Mouse (Mus musculus) limb, embryonic 13.5 days (tissue): ENCODE measurements around the gene Aamp. TPM values are rescaled to one million over a fixed set of nuclear protein-coding genes. Genes with fewer than 3 reads are reported as not detected.
"Not testable (repeated sequence)": the region's sequence is repeated elsewhere in the genome, so short reads cannot be mapped to it uniquely, and the experiment has no call there.

Experiments
- ATAC-seq: fragments of 200-750 bp; cut with Nextera tagmentation; 2 replicates; pipeline ENCODE4 v1.8.0; 2017; ENCODE audit warnings: low read depth, moderate number of reproducible peaks, moderate TSS enrichment; ENCODE audit not compliant: low FRiP score
- H3K27ac ChIP-seq: fragments of 300-500 bp; sonication (generic); 2 replicates; pipeline ENCODE4 v1.5.1; 2015; ENCODE audit warnings: inconsistent platforms, mild to moderate bottlenecking, moderate library complexity
- H3K27me3 ChIP-seq: fragments of 300-500 bp; sonication (generic); 2 replicates; pipeline ENCODE4 v1.6.1; 2015; ENCODE audit warnings: mild to moderate bottlenecking, inconsistent platforms
- H3K36me3 ChIP-seq: fragments of 300-500 bp; sonication (generic); 2 replicates; pipeline ENCODE4 v1.6.1; 2015; ENCODE audit warnings: inconsistent platforms, mild to moderate bottlenecking, moderate library complexity
- H3K4me1 ChIP-seq: fragments of 300-500 bp; sonication (generic); 2 replicates; pipeline ENCODE4 v1.6.1; 2015; ENCODE audit warnings: inconsistent platforms
- H3K4me2 ChIP-seq: fragments of 300-500 bp; sonication (generic); replicated peaks from 2 replicates; pipeline ENCODE4 v1.6.1; 2015; ENCODE audit warnings: inconsistent platforms, mild to moderate bottlenecking, moderate library complexity
- H3K4me3 ChIP-seq: fragments of 300-500 bp; sonication (generic); 2 replicates; pipeline ENCODE4 v1.5.1; 2015; ENCODE audit warnings: moderate library complexity, mild to moderate bottlenecking, inconsistent platforms
- H3K9ac ChIP-seq: fragments of 300-500 bp; sonication (generic); 2 replicates; pipeline ENCODE4 v1.6.1; 2015; ENCODE audit warnings: mild to moderate bottlenecking, inconsistent platforms
- H3K9me3 ChIP-seq: fragments of 300-500 bp; sonication (generic); 2 replicates; pipeline ENCODE4 v1.6.1; 2016; ENCODE audit warnings: inconsistent platforms
- WGBS: fragments of 180-500 bp; shearing (Covaris S2); methylation state at CpG from one replicate; pipeline ENCODE4 v1.1.7; 2015; 5-methylcytosine and 5-hydroxymethylcytosine counted together
- polyA plus RNA-seq: library from polyadenylated mRNA; unstranded; fragments of >200 nt; fragmentation: Nextera tagmentation; extraction: Ambion mirVana; gene quantifications from 2 replicates; pipeline ENCODE4 v1.2.1, GENCODE M21; 2015

Gene Aamp
- 220 and 232 TPM in 2 replicates for polyA plus RNA-seq

DNA sequence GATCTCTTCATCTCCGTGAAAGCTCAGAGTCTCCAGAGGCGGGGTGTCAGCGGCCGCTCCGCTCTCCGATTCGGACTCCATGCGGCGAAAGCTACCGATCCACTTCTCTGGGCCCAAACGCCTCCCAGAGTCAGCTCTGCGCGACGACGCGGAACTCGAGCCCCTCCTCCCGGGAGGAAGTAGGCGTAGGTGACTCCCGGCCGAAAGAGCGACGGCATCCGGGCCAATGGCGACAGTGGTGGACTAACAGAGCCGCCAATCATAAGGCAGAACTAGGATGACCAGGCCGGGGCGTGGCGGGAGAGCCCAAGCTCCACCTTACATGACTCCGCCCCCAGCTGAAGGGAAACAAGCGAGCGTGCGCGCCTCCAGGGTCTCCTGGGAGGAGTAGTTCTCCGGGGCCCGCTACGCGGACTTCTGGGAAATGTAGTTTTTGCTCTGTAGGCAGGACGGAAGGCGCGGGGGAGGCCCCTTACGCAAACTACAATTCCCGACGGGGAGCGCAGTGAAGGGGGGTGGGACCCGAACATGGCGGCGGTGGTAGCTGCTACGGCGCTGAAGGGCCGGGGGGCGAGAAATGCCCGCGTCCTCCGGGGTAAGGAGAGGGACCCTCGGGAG is at the start of gene Aamp, which contains the start of gene Pnkd:
TSS of gene Aamp (minus strand) at position 196 of the 618 bp plus-strand sequence.
TSS of gene Pnkd (plus strand) at position 388 of the 618 bp plus-strand sequence.
- peak; percentile 98 for ATAC-seq
- peaks cover 29% of the 10 kb centered on the region for H3K4me1 ChIP-seq
- WGBS, result under 1% methylated on average over 56 of the region's 56 CpGs
- H3K9ac ChIP-seq, result peak within 1 kb of the TSS; percentile 86
- peaks cover 55% of the 10 kb centered on the region for H3K36me3 ChIP-seq
- no peaks in the 10 kb centered on the region for H3K9me3 ChIP-seq
- H3K4me2 ChIP-seq, result peak within 1 kb of the TSS; percentile 88
- peak within 1 kb of the TSS; percentile 84 for H3K27ac ChIP-seq
- H3K27me3 ChIP-seq, result no peaks in the 10 kb centered on the region
- peak within 1 kb of the TSS; percentile 77 for H3K4me3 ChIP-seq

DNA sequence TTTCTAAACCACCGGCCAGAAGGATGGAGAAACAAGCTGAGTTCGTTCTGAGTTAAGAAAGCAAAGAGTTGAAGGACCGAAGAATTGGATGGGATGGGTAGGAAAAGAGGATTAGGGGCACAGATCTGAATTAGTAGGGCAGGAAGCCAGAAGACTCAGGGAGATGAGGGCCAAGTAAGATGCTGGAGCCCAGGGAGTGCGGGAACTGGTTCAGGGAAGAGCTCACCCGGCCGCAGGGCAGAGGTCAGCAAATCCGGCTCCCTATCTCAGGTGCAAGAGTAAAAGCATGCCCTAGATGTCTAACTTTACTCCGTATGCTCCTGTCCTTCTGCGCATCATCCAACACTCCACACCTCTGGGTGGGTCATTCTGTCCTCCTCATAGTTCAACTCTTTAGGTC is 48.4 kb upstream of the Aamp start:
- Histone ChIP-seq H3K27ac (peak overlapping the region; percentile 66; the same call in 1 of the 2 replicates), H3K9me3 (no peaks in the 10 kb centered on the region), H3K36me3 (no peaks in the 10 kb centered on the region), H3K9ac (peak overlapping the region; percentile 68), H3K27me3 (no peaks in the 10 kb centered on the region), H3K4me3 (peak overlapping the region; percentile 58), H3K4me1 (peaks cover 37% of the 10 kb centered on the region), H3K4me2 (peak overlapping the region; percentile 90)
- peak; percentile 2; the same call in 1 of the 2 replicates for ATAC-seq
- WGBS, result 5% methylated on average over 9 of the region's 9 CpGs

DNA sequence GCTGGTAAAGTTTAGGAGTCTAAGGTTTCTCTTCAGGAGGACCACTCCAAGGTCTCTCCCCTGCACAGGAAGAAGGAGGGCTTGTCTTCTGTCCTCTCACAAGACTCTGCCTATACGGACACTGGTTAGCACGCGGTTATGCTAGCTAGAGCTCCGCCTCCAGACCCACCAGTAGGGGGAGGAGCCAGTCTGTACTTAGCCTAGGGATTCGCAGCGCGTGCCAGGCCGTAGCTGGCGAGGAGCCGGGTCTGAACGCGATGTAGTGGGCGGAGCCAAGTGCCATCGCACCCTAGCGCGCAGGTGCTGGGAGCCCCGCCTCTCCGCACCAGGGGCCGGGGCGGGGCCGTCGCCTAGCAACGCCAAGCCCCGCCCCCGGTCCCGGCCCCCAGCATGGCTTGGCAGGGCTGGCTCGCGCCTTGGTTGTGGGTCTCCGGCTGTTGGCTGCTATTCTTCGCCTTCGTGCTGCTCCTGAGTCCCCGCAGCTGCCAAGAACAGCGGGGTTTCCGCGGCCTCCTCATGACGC is 47.8 kb upstream of the Aamp start:
- peak overlapping the region; percentile 68 for H3K9ac ChIP-seq
- peak; percentile 96 for ATAC-seq
- H3K27ac ChIP-seq, result peak overlapping the region; percentile 66; the same call in 1 of the 2 replicates
- under 1% methylated on average over 36 of the region's 36 CpGs for WGBS
- no peaks in the 10 kb centered on the region for H3K36me3 ChIP-seq
- H3K9me3 ChIP-seq, result no peaks in the 10 kb centered on the region
- peaks cover 37% of the 10 kb centered on the region for H3K4me1 ChIP-seq
- H3K4me2 ChIP-seq, result peak overlapping the region; percentile 90
- no peaks in the 10 kb centered on the region for H3K27me3 ChIP-seq
- H3K4me3 ChIP-seq, result peak overlapping the region; percentile 58

DNA sequence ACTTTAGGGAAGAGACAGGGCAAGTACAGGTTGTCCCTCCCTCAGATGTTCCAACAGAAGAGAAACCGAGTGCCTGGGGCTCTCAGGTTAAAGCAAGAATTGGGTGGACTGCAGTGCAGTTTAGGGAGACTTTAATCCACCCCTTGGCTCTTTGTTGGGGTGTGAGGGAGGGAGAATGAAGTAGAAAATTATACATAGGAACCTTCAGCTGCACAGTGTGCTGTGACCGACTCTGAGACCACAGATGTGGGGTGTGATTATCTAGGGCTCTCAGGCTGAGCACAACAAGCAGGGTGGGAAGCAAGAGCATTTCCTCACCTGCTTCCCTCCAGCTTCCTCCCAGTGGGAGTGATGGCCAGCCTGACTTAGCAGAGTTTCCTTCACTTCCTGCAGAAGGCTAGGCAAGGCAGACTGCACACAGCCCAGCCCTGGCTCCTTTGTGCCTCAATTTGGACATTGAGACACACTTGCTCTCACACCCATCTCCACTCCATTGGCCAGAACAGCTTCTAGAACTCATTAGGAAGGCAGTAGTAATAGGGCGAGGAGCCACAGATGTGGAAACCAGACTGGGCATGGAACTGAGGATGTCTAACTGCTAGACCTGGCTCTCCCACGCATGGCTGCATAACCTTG is 46.6 kb upstream of the Aamp start:
- Histone ChIP-seq H3K9ac (no peak overlapping the region), H3K4me1 (peaks cover 37% of the 10 kb centered on the region), H3K4me2 (no peak overlapping the region), H3K9me3 (no peaks in the 10 kb centered on the region), H3K36me3 (no peaks in the 10 kb centered on the region), H3K4me3 (no peak overlapping the region), H3K27me3 (no peaks in the 10 kb centered on the region), H3K27ac (no peak overlapping the region; the same call in 1 of the 2 replicates)
- WGBS, result 79% methylated on average over 4 of the region's 4 CpGs
- ATAC-seq, result no peak

DNA sequence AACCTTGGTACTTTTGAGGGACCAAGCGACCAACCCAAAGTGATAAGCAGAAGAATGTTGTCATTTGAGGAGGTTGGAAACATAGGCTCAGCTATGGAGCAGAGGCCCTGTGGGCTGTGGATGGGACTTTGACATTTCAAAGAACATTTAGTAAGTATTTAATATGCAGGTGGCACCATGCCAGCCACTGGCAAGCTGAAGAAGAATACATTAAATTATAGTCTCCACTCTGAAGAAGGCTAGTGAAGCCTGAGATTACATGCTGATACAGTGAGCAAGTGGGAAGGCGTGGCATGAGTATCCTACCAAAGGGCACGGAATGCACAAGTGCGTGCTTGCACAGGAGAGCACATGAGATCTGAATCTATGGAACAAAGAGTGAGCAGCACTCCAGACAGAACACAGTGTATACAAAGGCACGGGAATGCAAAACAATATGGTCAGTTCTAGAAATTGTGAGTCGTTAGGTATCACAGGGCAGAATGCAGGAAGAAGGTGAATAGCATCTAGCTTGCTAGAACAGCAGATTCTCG is 45.4 kb upstream of the Aamp start:
- Histone ChIP-seq H3K36me3 (no peaks in the 10 kb centered on the region), H3K4me3 (no peak overlapping the region), H3K4me1 (peaks cover 30% of the 10 kb centered on the region), H3K4me2 (no peak overlapping the region), H3K9me3 (no peaks in the 10 kb centered on the region), H3K27ac (no peak overlapping the region), H3K9ac (no peak overlapping the region), H3K27me3 (no peaks in the 10 kb centered on the region)
- ATAC-seq, result no peak
- 81% methylated on average over 7 of the region's 7 CpGs for WGBS

DNA sequence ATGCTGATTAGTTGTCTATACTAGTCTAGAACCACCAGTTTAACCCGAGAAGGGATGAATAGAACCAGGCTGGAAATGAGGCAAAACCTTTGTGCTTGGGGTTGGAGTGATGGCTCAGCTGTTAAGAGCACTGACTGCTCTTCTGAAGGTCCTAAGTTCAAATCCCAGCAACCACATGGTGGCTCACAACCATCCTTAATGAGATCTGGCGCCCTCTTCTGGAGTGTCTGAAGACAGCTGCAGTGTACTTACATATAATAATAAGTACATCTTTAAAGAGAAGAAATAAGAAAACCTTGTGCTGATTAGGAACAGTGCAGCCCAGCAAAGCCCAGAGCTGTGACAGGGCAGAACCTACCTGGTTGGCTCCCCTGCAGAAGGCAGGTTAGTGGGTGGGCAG is 42.4 kb upstream of the Aamp start:
- H3K27me3 ChIP-seq, H3K9ac ChIP-seq, H3K4me2 ChIP-seq, H3K4me3 ChIP-seq, H3K27ac ChIP-seq, H3K9me3 ChIP-seq, H3K36me3 ChIP-seq, ATAC-seq: not testable (repeated sequence)
- peaks cover 13% of the 10 kb centered on the region for H3K4me1 ChIP-seq
- 72% methylated on average over 2 of the region's 2 CpGs for WGBS

DNA sequence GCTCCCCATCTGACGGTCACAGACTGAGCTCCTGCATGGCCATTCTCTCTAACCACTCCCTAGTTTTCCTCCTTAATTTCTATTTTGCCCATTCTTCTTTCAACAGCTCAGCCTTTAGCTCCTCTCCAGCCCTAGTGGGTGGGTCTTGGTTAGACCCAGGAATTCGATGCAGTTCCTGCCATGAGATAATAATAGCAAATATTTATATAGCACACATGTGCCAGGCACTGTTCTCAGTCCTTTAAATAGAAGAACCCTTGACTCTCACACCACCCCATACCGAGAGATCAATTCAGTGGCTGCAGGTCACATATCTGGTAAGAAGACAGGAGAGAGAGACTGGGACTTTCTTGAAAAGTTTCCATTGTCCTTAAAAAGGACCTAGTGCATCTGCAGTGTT is 36.9 kb upstream of the Aamp start:
- H3K27ac ChIP-seq, result no peak overlapping the region
- no peak overlapping the region for H3K9ac ChIP-seq
- no peaks in the 10 kb centered on the region for H3K4me1 ChIP-seq
- no peak overlapping the region for H3K4me3 ChIP-seq
- 82% methylated on average over 3 of the region's 3 CpGs for WGBS
- no peak overlapping the region for H3K4me2 ChIP-seq
- H3K27me3 ChIP-seq, result no peaks in the 10 kb centered on the region
- ATAC-seq, result no peak
- peaks cover 4% of the 10 kb centered on the region; the same call in 1 of the 2 replicates for H3K9me3 ChIP-seq
- H3K36me3 ChIP-seq, result no peaks in the 10 kb centered on the region

DNA sequence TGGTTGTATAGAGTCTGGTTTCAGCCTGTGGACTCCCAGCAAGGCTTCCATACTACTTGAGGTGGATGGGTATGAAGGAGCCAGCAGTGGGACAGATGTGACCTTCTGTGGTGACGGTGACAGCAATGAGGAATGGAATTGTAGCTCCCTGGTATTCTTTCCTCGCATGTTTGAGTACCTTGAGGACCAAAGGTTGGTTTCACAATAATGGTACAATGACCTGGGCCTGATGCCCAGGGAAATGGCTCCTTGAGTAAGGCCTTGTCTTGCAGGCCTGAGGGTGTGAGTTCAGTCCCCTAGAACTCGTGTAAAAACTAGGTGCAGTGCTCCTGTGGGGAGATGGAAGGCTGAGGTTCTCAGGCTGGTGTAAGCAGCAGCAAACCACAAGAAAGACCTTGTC is 34.2 kb upstream of the Aamp start:
- Histone ChIP-seq H3K9ac (no peak overlapping the region), H3K36me3 (no peaks in the 10 kb centered on the region), H3K4me2 (no peak overlapping the region), H3K27me3 (no peaks in the 10 kb centered on the region), H3K27ac (no peak overlapping the region), H3K9me3 (peaks cover 4% of the 10 kb centered on the region; the same call in 1 of the 2 replicates), H3K4me1 (no peaks in the 10 kb centered on the region), H3K4me3 (no peak overlapping the region)
- ATAC-seq, result no peak
- WGBS, result 84% methylated on average over 3 of the region's 3 CpGs

DNA sequence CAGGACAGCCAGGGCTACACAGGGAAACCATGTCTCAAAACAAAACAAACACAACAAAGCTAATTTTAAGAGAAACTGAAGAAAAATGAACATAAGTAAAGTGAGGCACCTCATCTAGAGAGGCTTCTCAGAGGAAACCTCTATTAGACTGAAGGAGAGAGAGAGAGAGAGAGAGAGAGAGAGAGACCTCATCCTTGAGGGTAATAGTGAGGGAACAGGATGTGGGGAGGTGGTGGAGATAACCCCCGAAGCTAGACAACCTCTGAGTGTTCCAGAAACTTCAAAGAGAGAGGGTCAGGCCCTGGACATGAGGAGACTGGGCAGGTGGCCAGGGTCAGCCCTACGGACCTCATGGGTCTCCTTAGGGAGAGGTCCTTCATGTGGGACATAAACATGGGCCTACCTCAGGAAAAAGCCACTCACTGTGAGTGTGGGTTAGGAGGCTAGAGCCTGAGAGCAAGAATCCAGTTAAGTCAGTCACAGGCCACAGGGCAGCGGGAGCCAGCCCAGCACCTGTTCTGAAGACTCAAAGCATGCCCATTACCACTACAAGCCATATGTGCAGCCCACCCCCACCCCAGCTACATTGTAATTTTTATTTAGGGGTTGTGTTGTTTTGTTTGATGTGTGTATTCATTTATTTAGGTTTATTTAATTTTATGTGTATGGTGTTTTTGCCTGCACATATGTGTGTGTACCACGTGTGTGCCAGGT is 31.7 kb upstream of the Aamp start:
- H3K27ac ChIP-seq, result no peak overlapping the region
- no peaks in the 10 kb centered on the region for H3K36me3 ChIP-seq
- WGBS, result 75% methylated on average over 4 of the region's 4 CpGs
- no peak overlapping the region for H3K9ac ChIP-seq
- no peaks in the 10 kb centered on the region for H3K4me1 ChIP-seq
- ATAC-seq, result no peak
- no peak overlapping the region for H3K4me3 ChIP-seq
- no peaks in the 10 kb centered on the region for H3K27me3 ChIP-seq
- no peak overlapping the region for H3K4me2 ChIP-seq
- H3K9me3 ChIP-seq, result peaks cover 3% of the 10 kb centered on the region; the same call in 1 of the 2 replicates

DNA sequence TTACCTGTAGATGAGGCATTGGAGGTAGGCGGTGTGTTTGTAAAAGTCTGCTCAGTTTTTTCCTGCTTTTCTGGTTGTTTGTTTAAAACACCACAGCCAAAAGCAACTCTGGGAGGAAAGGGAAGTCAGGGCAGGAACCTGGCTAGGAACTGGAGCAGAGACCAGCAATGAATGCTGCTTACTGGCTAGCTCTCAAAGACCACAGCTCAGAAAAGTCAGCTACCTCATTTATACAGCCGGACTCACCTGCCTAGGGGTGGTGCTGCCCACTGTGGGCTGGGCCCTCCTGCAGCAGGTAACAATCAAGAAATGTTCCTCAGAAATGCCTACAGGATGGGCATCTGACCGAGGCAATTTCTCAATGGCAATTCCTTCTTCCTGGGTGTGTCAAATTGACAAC is 30.3 kb upstream of the Aamp start:
- Histone ChIP-seq H3K36me3 (no peaks in the 10 kb centered on the region), H3K4me2 (no peak overlapping the region), H3K27ac (no peak overlapping the region), H3K9ac (no peak overlapping the region), H3K27me3 (no peaks in the 10 kb centered on the region), H3K4me3 (no peak overlapping the region), H3K4me1 (no peaks in the 10 kb centered on the region), H3K9me3 (no peaks in the 10 kb centered on the region)
- 90% methylated on average over 3 of the region's 3 CpGs for WGBS
- ATAC-seq, result no peak

DNA sequence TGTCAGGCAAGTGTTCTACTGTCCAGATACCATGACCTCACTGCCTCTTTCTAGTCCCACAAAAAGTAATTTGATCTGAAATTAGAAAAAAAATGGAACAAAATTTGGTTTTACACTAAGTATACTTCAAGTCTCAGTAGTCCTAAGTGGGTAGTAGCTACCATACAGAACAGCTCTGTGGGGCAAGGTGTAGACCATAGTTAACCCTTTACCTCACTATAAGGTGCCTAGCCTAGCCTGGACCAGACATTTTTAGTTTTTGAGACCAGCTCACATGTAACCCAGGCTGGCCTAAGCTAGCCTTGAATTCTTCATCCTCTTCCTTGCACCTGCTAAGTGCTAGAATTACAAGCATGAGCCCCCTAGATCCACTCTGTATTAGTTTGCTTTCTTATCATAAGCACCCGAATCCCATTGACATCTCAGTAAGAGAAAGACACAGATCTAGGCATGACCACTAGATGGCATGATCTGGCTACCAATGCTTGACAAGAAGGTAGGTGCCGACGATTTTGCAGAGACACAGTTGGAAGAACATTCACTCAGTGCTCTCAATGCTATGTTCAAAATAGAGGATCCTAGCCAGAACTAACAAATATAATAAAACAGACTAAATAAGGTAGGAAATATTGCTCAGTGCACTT is 28.6 kb upstream of the Aamp start:
- ATAC-seq, result peak; percentile 57; the same call in 1 of the 2 replicates
- Histone ChIP-seq H3K9me3 (no peaks in the 10 kb centered on the region), H3K4me2 (no peak overlapping the region), H3K4me1 (no peaks in the 10 kb centered on the region), H3K9ac (no peak overlapping the region), H3K4me3 (no peak overlapping the region), H3K27ac (no peak overlapping the region), H3K27me3 (no peaks in the 10 kb centered on the region), H3K36me3 (no peaks in the 10 kb centered on the region)
- 5% methylated on average over 3 of the region's 3 CpGs for WGBS
